Mouse (Mus musculus) heart, postnatal 14 days (tissue): ENCODE results near the gene Carmil3. TPM values are rescaled to one million over a fixed set of nuclear protein-coding genes. Genes with fewer than 3 reads are reported as not detected.

Experiments used
- DNase-seq, 2 experiments: peaks; one replicate each; pipeline ENCODE4 v3.0.0; 2021 to 2022
- intact Hi-C: fragments of 180-260 bp; cut with DNase I; formaldehyde crosslinking; loops from one replicate; pipeline ENCODE4 v1.15.1; 2025
- total RNA-seq, 2 experiments: library from RNA; stranded (reverse); gene quantifications; 2 replicates each; pipeline ENCODE4 v1.2.3; 2021

The Carmil3 gene
- total RNA-seq, 2 experiments from 2014 or later = 2.5 to 5.5 TPM

DNA sequence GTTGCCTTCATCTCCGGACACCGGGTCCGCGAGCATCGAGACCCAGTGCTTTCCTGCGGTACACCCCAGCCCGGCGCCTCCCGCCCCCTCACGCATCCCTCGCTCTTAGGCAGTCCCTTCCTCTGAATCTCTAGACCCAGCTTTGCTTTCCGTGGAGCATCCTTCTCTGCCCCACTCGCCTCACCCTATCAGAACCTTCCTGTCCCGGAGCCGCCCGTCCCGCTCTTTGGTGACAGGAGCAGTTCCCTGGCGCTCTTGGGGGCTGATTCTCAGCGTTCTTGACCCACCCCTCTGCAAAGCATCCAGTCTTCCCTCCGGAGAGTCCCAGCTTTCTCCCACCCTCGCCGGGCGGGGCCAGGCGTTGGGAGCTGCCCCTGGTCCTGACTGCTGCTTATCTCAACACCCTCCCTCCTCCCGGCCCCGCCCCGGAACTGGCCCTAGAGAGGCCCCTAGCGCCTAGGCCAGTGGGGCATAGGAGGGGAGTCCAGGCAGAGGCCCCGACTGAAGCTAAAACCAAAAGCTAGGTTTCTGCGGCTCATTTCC is 911 bp downstream of the Carmil3 start:
- intact Hi-C loops = loop anchor here (10.0 kb wide), 1 partner anchor 253 kb away; the partner anchor contains the start of genes Dhrs1 and Nop9
- DNase-seq = peak; percentile 65 to 67

DNA sequence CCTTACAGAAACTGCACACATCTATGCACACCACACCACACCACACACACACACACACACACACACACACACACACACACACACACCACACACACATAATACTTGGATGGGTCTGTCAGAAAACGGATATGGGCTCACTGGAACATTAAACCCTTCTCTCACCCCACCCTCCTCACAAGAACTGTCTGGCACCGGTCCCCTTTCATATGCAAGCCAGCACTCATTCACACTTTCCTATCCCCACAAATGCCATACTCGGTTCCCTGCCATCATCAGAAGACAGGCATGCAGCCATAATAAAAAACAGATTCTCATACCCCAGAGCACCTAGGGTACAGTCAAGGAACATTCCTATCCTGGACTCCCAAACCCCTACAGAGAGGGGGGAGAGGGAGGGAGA is 1.7 kb downstream of the Carmil3 start:
- intact Hi-C loops = loop anchor here (10.0 kb wide), 1 partner anchor 253 kb away; the partner anchor contains the start of genes Dhrs1 and Nop9
- DNase-seq = no peak

DNA sequence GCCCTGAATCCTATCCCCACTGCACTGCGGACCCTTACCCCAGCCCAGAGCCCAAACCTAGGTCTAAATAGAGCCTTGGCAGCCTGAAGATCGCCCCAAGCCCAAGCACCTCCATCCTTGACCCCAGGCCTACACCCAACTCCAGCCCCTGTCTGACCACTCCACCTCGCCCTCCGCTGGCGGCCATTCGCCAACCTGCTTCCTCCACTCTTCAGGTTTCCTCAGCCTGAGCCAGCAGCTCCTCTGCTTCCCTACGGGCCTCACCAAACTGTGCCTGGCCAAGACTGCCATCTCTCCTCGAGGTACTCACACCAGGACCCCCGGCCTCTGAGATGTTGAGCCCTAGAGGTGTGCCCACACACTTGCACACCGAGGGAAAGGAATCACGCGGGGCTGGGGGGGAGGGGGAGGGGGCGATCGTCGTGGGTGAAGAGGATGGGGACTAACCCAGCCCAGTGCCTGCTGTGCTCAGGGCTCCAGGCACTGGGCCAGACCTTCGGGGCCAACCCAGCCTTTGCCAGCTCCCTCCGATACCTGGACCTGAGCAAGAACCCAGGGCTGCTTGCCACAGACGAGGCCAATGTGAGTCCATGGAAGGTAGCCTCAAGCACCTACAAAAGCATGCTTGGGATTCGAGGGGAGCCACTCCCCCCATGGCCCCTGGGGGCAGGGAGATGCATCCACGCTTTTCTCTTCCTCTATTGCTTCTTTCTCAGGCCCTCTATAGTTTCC is 5.2 kb downstream of the Carmil3 start:
- no peak for DNase-seq
- intact Hi-C loops = loop anchor here (1.0 to 10.0 kb wide), 5 partner anchors 33 to 249 kb away; partner anchors contain the start of genes Dhrs1, Irf9 and Nop9

DNA sequence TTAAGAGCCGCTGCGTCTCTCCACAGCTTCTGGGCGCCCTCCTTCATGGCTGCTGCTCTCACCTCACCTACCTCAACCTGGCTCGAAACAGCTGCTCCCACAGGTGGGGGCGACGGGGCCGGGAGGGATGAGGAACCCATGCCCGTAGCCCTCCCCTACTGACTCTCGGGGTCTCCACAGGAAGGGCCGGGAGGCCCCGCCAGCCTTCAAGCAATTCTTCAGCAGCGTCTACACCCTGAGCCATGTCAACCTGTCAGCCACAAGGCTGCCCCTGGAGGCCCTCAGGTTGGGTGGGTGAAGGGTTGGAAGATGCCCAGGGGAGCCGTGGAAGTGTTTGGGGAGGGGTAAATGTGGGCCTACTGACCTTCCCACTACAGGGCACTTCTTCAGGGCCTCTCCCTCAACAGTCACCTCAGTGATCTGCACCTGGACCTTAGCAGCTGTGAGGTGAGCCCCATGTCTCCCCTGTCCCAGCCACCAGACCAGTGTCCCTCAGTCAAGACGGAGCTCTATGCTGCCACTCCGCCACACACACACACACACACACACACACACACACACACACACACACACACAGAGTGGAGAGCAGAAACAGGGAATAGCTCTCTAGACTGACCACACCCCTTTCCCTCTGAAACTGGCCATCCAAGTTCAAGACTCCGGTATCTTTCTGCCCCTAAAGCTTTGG is 6.5 kb downstream of the Carmil3 start:
- DNase-seq = no peak
- intact Hi-C loops = loop anchor here (1.0 to 10.0 kb wide), 5 partner anchors 32 to 248 kb away; partner anchors contain the start of genes Dhrs1, Irf9 and Nop9

DNA sequence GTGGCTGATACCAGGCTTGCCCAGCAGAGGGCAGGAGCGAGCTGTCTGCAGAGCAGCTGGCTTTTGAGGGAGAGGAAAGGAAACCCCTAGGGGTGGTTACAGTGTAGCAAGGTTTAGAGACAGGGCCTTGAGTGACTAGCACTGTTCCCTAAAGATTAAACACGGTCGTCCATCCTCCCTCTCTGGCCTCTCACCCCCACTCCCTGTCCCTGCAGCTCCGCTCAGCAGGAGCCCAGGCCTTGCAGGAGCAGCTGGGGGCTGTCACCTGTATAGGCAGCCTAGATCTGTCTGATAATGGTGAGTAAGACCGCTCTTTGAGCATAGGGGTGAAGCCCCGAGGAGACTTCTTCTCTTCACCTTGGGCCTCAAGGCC is 7.0 kb downstream of the Carmil3 start:
- intact Hi-C loops = loop anchor here (2.0 to 10.0 kb wide), 3 partner anchors 31 to 247 kb away; partner anchors contain the start of genes Dhrs1, Irf9 and Nop9
- peak; percentile 90 to 95 for DNase-seq

DNA sequence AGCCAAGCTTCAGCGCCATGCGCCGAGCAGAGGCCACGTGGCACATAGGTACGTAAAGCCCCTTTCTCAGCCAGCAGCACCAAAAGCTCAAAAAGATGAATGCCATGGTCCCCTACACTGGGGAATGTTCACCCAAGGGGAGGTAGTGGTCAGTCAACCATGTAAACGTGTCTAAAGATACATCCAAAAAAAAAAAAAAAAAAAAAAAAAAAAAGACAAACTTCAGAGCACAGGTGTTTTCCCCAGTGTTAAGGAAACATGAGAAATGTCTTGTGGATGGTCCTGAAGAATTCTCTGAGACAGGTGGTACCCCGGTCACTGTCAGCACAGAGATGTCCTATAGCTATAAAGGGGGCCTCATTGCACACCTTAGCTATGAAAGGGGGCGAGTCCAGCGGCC is 15.2 kb downstream of the Carmil3 start:
- intact Hi-C loops = no loop called here
- no peak for DNase-seq

DNA sequence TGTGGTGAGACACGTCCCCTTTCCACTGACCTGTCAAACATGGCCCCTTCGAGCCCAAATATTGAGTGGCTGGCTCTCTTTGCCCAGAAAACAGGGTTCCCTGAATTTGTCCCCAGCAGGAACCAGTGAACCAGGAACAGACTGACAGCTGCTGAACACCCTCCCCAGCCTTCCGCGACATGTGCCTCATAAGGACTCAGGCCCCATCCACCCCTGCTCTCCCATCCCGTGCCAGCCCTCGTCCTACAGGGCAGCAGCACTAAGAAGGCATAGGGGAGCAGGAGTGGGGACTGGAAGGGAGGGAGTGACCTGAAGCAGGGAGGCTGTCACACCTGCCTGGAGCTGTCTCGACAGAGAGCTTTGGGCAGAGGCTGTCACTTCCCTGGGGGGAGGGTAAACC is 17.4 kb downstream of the Carmil3 start:
- intact Hi-C loops = no loop called here
- DNase-seq = no peak

DNA sequence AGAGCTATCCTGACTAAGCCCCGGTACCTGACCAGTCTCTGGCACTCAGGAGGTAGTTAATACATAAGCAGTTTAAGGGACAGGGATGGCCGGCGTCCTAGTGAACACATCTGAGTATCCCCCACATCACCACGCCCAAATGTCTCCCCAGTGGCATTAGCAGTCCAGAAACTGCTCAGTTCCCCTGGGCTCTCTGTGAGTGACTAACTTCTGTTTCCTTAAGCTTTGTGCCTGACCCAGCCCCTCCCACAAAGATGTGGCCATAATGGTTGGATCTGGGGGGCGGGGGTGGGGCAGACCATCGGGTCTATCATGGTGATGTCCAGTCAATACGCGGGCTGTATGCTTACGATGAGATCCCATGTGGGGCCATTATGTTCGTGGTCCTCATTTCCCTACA is 19.1 kb downstream of the Carmil3 start:
- no peak for DNase-seq
- intact Hi-C loops = no loop called here

DNA sequence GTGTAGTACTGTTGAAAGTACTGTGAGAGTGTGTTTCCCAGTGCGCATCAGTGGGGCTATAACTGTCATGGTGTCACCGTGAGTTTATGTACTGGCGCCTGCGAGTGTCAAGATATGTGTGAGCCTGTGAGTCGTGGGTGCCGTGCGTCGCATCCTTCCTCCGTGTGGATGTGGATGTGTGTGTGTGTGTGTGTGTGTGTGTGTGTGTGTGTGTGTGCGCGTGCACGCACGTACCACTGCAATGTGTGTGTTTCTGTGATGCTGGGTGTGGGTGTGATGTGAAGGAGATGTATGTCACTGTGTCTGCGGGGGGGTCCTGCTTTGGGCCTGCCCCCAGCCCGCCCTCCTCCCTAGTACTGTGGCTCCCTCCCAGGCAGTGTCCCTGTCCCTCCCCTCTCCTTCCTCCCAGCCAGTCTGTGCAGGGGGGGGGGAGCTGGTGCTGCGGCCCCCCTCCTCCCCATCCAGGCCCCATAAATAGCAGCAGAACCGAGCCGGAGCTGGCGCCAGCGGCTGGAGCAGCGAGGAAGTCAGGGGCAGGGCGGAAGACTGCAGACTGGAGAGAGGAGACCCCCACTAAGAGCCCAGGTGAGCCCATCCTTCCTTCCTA is 19.8 kb downstream of the Carmil3 start, which contains the start of gene Cpne6:
Gene Cpne6 (plus strand): TSS at position 321 of the 607 bp plus-strand sequence.
- no peak for DNase-seq
- intact Hi-C loops = no loop called here

DNA sequence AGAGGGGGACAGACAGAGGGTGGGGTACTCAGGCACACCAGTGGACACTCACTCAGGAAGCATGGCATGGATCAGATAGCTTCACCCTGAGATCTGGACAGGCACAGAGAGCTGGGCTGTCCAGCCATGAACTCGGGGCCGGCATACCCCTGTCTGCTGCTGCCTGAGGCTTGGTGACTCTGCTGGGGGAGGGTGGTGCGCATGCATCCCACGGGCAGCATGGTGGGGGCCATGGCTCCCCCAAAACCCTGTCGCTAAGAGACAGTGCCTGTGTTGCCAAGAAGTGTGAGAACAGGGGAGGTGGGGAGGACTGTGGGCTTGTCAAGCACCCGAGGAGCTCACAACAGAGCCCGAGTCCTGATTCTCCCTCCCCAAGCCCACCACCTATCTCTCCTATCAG is 20.6 kb downstream of the Carmil3 start:
- intact Hi-C loops = no loop called here
- DNase-seq = no peak

DNA sequence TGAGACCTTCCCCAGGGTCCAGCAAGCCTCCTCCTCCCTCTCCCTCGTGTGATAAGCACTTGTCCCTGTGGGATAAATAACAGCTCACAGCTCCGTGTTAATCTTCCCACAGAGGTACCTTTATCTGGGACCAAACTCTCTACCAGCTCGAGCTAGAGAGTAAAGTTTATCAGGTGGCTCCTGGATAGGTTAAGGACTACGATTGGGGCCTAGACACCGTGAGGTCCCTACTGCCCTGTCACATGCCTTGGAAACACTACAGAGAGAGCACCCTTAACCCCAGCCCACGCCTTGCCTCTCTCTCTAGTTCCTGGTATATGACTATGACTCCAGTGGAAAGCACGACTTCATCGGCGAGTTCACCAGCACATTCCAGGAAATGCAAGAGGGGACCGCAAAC is 23.5 kb downstream of the Carmil3 start:
- DNase-seq = no peak
- intact Hi-C loops = no loop called here

DNA sequence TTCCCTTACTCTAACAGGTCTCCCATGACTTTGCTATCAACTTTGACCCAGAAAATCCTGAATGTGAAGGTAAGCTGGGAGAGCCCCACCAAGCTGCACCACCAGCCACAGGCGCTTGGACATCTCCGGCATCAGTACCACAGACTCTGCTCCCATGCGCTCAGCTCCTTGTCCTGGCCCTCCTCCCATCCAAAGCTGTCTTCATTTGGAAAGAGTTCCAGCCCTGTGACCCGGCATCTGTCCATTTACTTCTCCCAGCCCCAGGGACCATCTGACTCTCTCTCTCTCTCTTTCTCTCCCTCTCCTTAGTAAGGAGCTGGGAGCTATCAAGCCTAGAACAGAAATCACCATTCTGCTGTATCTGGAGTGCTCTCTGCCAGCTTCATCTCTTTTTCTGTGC is 25.4 kb downstream of the Carmil3 start:
- intact Hi-C loops = no loop called here
- DNase-seq = no peak

DNA sequence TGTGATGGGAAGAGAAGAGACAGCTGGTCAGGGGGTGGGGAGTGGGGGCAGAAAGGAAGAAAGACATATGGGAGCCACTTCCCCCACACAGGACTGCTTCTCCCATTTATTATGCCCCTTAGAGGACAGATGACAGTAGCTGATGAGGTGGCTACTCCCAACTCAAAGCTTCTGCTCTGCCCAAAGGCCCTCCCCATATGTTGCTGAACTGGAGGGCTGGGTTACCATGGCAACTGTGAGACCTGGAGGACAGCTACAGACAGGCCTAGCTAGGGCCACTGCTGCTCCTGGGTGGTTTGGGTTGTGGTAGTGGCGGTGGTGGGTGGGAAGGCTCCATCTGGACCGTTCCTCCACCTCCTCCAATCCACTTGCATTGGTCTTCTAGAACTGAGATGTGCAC is 28.4 kb downstream of the Carmil3 start:
- DNase-seq = no peak
- intact Hi-C loops = no loop called here

DNA sequence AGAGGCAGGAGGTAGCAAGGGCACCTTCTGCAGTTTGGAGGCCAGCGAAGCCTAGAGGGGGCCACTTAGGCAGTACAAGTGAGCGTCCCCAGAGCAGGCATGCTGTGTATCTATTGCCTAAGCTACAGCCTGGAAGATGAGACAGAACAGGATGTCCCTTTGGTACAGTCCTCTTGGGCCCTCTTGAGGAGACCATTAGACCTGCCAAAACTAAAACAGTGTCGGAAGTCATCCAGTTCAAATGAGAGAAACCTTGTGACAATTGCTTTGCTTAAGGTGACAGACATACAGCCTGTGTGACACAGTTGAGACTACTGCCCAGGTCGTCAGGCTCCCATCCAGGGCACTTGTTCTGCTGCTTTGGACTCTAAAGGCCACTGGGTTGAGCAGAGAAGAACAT is 29.2 kb downstream of the Carmil3 start:
- no peak for DNase-seq
- intact Hi-C loops = no loop called here

DNA sequence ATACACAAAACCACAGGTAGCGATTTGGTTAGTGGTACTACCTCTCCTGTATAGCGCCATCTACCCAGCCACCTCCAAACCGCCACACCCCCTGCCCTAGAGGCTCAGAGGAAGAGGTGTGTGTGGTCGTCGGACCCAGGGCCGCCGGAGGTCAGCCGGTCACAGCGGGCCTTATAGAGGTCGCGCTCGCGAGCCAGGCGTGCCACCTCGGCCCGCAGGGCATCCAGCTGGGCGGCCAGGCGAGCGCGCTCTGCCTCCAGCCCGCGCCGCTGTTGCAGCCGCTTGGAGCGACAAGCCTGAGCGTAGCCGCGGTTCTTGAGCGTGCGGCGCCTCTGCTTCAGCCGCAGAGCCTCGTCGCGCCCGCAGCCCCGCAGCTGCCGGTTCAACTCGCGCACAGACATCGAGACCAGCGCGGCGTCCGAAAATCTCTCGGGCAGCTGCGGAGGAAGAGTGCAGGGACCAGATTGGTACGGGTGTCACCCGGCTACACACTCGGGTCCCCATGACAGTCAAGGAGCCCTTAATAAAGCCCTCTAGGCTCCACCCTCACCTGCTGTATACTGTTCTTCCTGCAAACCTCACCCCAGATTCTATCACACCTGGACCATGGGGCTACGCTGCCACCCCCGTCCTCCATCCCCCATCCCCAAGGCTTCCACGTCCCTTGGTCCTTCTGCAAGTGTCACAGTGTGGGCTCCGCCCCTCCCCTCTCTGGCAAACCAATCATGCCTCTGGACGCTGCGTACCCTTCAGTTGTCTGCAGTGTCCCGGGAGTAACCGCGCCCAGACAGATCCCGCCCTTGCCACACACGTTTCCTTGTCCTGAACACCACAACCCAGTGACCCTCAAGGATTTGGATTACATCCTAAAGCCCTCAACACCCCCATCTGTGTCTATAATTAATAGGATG is 30.3 kb downstream of the Carmil3 start:
- DNase-seq = peak in 1 of 2 experiments; percentile 41
- intact Hi-C loops = no loop called here

DNA sequence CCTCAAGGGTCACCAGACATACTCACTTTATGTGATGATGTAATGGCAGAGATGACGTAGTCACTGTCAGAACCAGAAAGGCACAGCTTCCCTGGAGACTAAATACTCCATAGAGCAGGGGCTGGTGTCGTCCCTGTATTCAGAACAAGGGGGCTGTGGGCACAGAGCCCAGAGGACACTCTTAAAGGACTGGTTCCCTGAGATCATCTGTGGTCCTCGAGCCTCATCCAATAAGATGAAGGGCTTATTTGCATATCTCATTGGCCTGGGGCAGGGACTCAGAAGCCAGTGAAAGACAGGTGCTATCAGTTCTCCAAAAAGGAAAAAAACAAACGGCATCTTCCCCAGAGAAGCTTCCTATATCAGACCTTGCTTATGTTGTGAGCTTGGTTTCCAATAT is 33.6 kb downstream of the Carmil3 start:
- intact Hi-C loops = no loop called here

DNA sequence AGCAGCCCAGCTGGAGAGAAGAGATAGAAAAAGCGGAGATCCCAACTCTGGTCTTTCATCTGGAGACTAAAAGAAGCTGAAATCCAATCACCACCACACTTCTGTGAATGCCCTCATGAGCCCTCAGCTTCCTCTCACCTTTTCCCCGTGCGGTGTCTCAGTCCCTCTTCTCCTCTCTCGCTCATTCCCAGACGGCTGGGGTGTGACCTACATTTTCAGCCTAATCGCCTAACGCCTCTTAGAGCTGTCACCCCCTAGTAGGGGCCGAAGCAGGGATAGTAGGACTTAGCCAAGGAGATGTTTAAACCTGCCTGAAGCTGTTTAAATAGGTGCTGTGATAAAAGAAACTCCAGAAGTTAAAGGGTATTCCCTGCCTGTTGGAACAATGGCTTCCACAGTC is 34.3 kb downstream of the Carmil3 start, which contains the start of gene Nrl:
Gene Nrl (minus strand): TSS at position 197 of the 400 bp plus-strand sequence.
- intact Hi-C loops = no loop called here
- no peak for DNase-seq

More for the DNA sequence above, 33.6 kb downstream of the Carmil3 start:
- DNase-seq = no peak

DNA sequence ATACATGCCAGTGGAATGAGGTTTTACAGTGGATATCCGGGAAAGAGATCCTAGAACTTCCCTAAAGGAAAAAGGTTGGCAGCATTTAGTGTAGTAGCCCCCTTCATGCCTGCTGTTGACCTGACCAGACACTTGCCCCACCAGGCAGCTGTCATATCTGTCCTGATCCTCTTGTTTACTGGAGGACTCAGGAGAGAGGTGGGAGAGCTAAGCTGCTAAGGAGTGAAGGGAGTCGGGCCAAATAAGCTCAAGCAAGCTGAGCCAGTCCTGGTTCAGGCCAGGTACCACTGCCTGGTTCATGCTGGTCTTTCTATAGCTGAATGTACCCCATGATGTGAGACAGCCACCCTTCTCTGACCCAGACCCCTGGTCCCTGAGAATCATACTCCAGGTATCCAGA is 36.2 kb downstream of the Carmil3 start:
- DNase-seq = no peak
- intact Hi-C loops = no loop called here

DNA sequence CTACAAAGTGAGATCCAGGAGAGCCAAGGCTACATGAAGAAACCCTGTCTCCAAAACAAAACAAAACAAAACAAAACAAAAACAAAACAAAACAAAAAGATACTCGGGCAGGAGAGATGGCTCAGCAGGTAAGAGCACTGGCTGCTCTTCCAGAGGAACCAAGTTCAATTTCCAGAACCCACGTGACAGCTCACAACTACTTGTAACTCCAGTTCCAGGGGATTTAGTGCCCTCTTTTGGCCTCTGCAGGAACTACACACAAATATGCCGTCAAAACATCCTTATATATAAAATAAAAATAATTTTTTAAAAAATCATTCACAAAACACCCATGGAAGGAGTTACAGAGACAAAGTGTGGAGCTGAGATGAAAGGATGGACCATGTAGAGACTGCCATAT is 37.5 kb downstream of the Carmil3 start:
- intact Hi-C loops = loop anchor here (2.0 kb wide), 1 partner anchor 31 kb away; no protein-coding TSS in a partner anchor
- DNase-seq = peak in 1 of 2 experiments; percentile 31
